Mouse (Mus musculus) cortical plate, adult 2 months (tissue): ENCODE results near the gene Rap1gap.

Experiments used
- CTCF ChIP-seq: fragments of 200-500 bp; IDR thresholded peaks from 2 replicates; pipeline ENCODE4 v1.5.1; 2011; ENCODE audit warnings: mild to moderate bottlenecking, control low read depth, low read length; ENCODE audit not compliant: insufficient read depth; ENCODE audit errors: extremely low read depth
- POLR2A ChIP-seq: fragments of 200-500 bp; IDR thresholded peaks from 2 replicates; pipeline ENCODE4 v1.6.1; 2011; ENCODE audit warnings: mild to moderate bottlenecking, low read length, control low read depth; ENCODE audit not compliant: insufficient read depth; ENCODE audit errors: extremely low read depth

GRCm38 (mm10) chr4:137704561-137704960 is 40.0 kb downstream of the Rap1gap start:
- no peak for TF ChIP-seq CTCF
- TF ChIP-seq POLR2A, result no peak
